ENCODE assay signal across 30 mouse cellular contexts in genomic region chr1:193636451-193636850, GRCm38 (mm10).
DNase-seq lines count a peak whose midpoint lies in the region; ATAC-seq and TF ChIP-seq lines count a peak whose summit lies in the region.
"Had no signal": no experiment of that assay in that cellular context is flagged by ENCODE, and none has a peak within 500 bp of the region (broad histone marks: within the 10 kb centered on the region; RNA-seq: fewer than 3 reads in every experiment).

No protein-coding gene starts in this region.

- H3K9me3 ChIP-seq in kidney, postnatal 0 days (replicated peaks; ENCODE audit: low read length), result no peaks in the 10 kb centered on the region
- H3K9me3 ChIP-seq in lung, embryonic 14.5 days (ENCODE audit: low read depth, low read length), result no peaks in the 10 kb centered on the region
- H3K9me3 ChIP-seq: hindbrain, embryonic 10.5 days; hindbrain, embryonic 15.5 days; kidney, embryonic 15.5 days; limb, embryonic 10.5 days; limb, embryonic 15.5 days; liver, embryonic 13.5 days had no signal

- WGBS in kidney, postnatal 0 days, result 58% methylated on average over 5 of the region's 5 CpGs
- 46% methylated on average over 5 of the region's 5 CpGs for WGBS in lung, embryonic 14.5 days

- peak; percentile 16 for DNase-seq in kidney, postnatal 0 days (ENCODE audit: low spot score)
- no peak for DNase-seq in kidney, postnatal 25 days
- peak; percentile 31 for DNase-seq in lung, embryonic 14.5 days
- DNase-seq in lung, postnatal 14 days, result no peak
- peak; percentile 5 to 10 for DNase-seq in frontal cortex, postnatal 25 days (ENCODE audit: low spot score in 2 of 2)
- peak; percentile 17 to 84 for DNase-seq in left cerebral cortex, postnatal 25 days (ENCODE audit: low spot score in 2 of 2)
- DNase-seq in embryo, embryonic 10 days (ENCODE audit: low spot score), result no peak
- no peak for DNase-seq in thymus, adult 18-20 months
- DNase-seq: adrenal gland, postnatal 10 days; cerebellum, adult 18-20 months; cerebellum, postnatal 10 days; forebrain, postnatal 0 days; gastrocnemius, postnatal 14 days; heart, postnatal 14 days; kidney, adult 18-20 months; kidney, postnatal 4 days; liver, embryonic 13.5 days; lung, adult 18-20 months; lung, postnatal 10 days; midbrain, embryonic 14.5 days; thymus, adult 2 months; thymus, postnatal 36 days had no signal

- H3K27me3 ChIP-seq in kidney, postnatal 0 days (ENCODE audit: insufficient read depth, low read length), result no peaks in the 10 kb centered on the region
- H3K27me3 ChIP-seq in lung, embryonic 14.5 days (ENCODE audit: insufficient read depth, low read length), result no peaks in the 10 kb centered on the region
- H3K27me3 ChIP-seq: hindbrain, embryonic 15.5 days; kidney, embryonic 15.5 days; limb, embryonic 15.5 days; liver, embryonic 13.5 days had no signal

- no peak overlapping the region for H3K27ac ChIP-seq in kidney, postnatal 0 days
- no peak overlapping the region for H3K27ac ChIP-seq in lung, embryonic 14.5 days (ENCODE audit: low read depth)
- H3K27ac ChIP-seq: hindbrain, embryonic 10.5 days; hindbrain, embryonic 15.5 days; kidney, embryonic 15.5 days; limb, embryonic 10.5 days; limb, embryonic 15.5 days; liver, embryonic 13.5 days had no signal

- H3K36me3 ChIP-seq in kidney, postnatal 0 days (ENCODE audit: insufficient read depth, low read length), result no peaks in the 10 kb centered on the region
- H3K36me3 ChIP-seq in lung, embryonic 14.5 days (ENCODE audit: insufficient read depth), result no peaks in the 10 kb centered on the region
- H3K36me3 ChIP-seq: hindbrain, embryonic 10.5 days; hindbrain, embryonic 15.5 days; kidney, embryonic 15.5 days; limb, embryonic 10.5 days; limb, embryonic 15.5 days; liver, embryonic 13.5 days had no signal

- no peak for TF ChIP-seq CTCF in kidney, postnatal 0 days (IDR thresholded peaks at IDR 0.05; ENCODE audit: low read depth)
- TF ChIP-seq CTCF in lung, embryonic 14.5 days (IDR thresholded peaks at IDR 0.05; ENCODE audit: low read depth), result no peak

- no peak for ATAC-seq in kidney, postnatal 0 days (replicated peaks; ENCODE audit: low FRiP score, low read depth)
- ATAC-seq in lung, embryonic 14.5 days (ENCODE audit: insufficient read depth), result no peak
- ATAC-seq: forebrain, postnatal 0 days; inflammation-experienced regulatory T-cells, adult 6 months; Patski had no signal

- H3K4me3 ChIP-seq in kidney, postnatal 0 days (replicated peaks; ENCODE audit: low read depth, low read length), result no peak overlapping the region
- H3K4me3 ChIP-seq in lung, embryonic 14.5 days (ENCODE audit: low read depth, low read length), result no peak overlapping the region
- H3K4me3 ChIP-seq: erythroblast, embryonic 14.5 days; hindbrain, embryonic 10.5 days; hindbrain, embryonic 15.5 days; kidney, embryonic 15.5 days; limb, embryonic 10.5 days; limb, embryonic 15.5 days; liver, embryonic 13.5 days had no signal

- intact Hi-C loops in left cerebral cortex, postnatal 25 days (cut with DNase I), result loop anchor here (2.0 kb wide), 1 partner anchor 50 kb away; no protein-coding TSS in a partner anchor

- H3K4me1 ChIP-seq in kidney, postnatal 0 days (replicated peaks; ENCODE audit: insufficient read depth, low read length), result no peaks in the 10 kb centered on the region
- H3K4me1 ChIP-seq in lung, embryonic 14.5 days (ENCODE audit: insufficient read depth), result no peaks in the 10 kb centered on the region
- H3K4me1 ChIP-seq: hindbrain, embryonic 10.5 days; hindbrain, embryonic 15.5 days; kidney, embryonic 15.5 days; limb, embryonic 15.5 days; liver, embryonic 13.5 days had no signal

- H3K9ac ChIP-seq in kidney, postnatal 0 days (ENCODE audit: low read depth, low read length), result no peak overlapping the region
- no peak overlapping the region for H3K9ac ChIP-seq in lung, embryonic 14.5 days
- H3K9ac ChIP-seq: forebrain, postnatal 0 days; hindbrain, embryonic 15.5 days; kidney, embryonic 15.5 days; limb, embryonic 15.5 days; liver, embryonic 13.5 days had no signal

- no peak overlapping the region for H3K4me2 ChIP-seq in kidney, postnatal 0 days (ENCODE audit: low read length)
- H3K4me2 ChIP-seq in lung, embryonic 14.5 days, result no peak overlapping the region
- H3K4me2 ChIP-seq: hindbrain, embryonic 15.5 days; kidney, embryonic 15.5 days; limb, embryonic 15.5 days; liver, embryonic 13.5 days had no signal

Comparison
In these comparisons a context has a peak if more than half of its experiments do, and no peak if none do; other contexts are left out.
1. DNase-seq: peak in kidney, postnatal 0 days (single experiment), lung, embryonic 14.5 days (single experiment), frontal cortex, postnatal 25 days (2 of 2) and left cerebral cortex, postnatal 25 days (2 of 2); none in kidney, postnatal 25 days (0 of 2), lung, postnatal 14 days (single experiment), embryo, embryonic 10 days (single experiment) and thymus, adult 18-20 months (0 of 2).